Mouse (Mus musculus): ENCODE measurements at regions not wholly inside any gene's neighbourhood (a gene's known extent, or its start where the extent isn't known, plus 50 kb on each side); places are given as distances from the start of the nearest gene placed in this dataset.

DNA sequence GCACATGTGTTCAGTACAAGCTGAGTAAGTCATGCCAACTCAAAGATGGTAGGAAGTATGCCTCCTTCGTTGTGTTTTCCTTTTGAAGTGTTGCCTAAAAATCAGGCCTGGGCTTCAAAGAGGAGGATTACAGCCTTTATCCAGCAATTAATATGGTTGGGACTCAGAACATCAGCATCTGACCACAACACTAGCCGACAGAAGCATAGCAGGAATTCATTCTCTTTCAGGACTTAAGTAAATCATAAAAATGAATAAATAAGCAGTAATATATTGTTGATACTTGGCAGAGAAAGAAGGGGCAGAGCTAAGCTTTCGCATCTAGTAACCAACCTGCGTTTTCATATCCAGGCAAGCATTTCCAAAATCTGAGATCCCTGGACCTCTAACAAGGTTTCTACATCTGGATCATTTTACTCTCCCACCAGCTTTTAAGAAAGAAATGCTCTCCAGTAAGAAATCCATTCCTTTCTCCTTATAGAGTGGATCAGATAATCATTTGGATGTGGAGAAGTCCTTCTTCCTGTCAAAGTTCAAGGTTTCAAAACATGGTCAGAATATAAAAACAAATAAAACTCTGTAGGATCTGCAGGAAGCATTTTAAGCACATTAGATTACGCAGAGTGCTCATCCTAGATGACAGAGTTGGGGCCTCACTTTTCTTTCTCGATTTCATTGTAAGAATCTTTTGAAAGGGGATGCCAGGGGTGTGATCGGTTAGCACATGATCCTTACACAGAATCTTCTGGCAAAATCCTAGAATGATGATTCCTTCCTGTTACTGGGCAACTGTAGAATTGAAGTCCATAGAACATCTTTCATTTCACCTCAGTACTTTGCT, 230.6 kb upstream of the Zic4 start:
- DNase-seq (ENCODE audit: extremely low spot score in 1 of 2, low spot score in 1 of 2), result no peak

DNA sequence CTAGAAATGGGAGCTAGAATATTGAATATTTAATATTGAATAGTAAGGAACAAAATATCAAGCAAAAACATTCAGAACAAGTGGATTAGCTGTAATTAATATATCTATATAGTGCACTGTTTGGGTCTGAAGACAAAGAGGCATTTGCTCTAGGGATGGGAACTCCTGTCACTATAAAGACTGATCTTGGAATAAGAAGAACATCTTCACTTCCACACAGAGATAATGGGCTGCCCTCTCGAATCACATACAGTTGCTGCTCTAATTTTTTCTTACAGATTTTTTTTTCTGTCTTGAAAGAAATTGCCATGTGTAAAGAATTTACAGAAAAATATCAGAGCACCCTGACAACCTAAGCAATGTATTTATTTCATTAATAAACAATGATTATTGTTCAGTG, 229.7 kb upstream of the Zic4 start:
- DNase-seq (ENCODE audit: extremely low spot score in 1 of 2, low spot score in 1 of 2), result no peak

DNA sequence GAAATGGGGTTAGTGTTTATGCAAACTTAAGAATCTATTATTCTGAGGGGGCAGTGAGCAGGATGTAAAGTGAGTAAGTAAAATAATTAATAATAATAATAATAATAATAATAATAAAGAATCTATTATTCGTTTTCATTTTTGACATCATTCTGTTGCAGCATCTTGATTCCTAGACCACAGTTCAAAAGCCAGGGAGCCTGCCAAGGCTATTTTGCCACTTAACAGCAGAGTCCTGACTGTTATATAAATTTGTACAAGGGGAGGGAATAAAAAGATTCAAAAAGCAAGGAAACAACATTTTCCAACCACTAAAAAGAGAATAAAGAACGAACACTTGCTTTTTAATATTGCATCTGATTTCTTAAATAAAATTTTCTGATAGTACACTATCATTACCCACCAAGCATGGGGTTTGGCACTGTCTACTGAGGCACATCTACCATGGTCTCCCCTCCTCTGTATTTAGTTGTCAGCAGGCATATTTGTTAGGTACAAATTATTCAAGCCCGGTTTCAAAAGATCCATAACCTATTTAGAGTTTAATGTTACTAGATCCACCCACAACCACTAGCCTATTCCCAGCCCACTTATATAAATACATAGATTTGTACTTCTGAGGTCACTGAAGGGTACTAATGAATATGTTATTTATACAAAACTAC, 228.8 kb upstream of the Zic4 start:
- no peak for DNase-seq (ENCODE audit: extremely low spot score in 1 of 2, low spot score in 1 of 2)

DNA sequence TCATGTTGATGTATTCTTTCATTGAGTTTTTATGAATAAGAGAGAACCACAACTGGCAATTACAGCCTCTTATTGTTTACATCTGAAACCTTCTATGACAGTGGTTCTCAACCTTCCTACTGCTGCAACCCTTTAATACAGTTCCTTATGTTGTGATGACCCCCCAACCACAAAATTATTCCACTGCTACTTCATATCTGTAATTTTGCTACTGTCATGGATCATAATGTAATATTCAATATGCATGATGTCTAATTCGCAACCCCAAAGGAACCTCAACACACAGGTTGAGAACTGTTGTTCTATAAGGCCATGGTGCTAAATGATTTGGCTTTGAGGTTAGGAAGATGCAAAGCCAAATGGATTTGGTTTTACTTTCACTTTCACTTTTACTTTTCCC, 227.9 kb upstream of the Zic4 start:
- DNase-seq (ENCODE audit: extremely low spot score in 1 of 2, low spot score in 1 of 2), result no peak

DNA sequence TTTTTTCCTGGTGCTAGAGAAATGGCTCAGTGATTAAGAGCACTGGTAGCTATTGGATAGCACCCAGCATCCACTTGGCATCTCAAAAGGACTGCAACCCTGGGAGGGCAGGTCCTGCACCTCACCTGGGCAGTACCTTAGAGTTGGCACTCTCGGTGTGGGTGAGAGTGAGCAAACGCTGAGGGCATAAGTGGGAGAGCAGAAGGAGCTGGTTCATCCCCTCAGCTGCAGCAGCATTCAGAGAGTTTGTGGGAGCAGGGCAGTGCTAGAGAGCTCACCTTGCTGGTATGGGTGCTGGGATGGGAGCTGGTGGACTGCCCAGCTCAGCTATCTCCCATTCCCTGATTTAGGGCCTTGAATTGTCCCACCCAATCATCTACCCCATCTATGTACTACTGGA, 227.1 kb upstream of the Zic4 start:
- DNase-seq (ENCODE audit: extremely low spot score in 1 of 2, low spot score in 1 of 2), result no peak

DNA sequence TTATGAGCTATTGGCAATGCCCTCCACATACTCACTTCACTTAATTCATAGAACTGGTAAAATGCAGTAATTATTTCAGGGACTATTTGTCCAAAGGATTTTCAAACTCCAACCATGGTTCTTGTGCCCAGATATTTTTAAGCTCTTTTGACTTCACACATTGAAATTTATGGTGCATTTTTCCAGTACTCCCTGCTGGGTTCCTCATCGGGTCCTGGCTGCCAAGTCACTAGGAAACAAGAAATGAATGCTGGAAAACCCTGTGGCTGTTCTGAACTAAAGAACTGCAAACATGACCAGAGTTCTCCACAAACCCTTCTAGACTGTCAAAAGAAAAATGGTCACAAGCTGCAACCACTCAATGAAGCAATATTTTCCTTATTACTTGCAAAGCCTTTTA, 221.6 kb upstream of the Zic4 start:
- DNase-seq (ENCODE audit: extremely low spot score in 1 of 2, low spot score in 1 of 2), result no peak

DNA sequence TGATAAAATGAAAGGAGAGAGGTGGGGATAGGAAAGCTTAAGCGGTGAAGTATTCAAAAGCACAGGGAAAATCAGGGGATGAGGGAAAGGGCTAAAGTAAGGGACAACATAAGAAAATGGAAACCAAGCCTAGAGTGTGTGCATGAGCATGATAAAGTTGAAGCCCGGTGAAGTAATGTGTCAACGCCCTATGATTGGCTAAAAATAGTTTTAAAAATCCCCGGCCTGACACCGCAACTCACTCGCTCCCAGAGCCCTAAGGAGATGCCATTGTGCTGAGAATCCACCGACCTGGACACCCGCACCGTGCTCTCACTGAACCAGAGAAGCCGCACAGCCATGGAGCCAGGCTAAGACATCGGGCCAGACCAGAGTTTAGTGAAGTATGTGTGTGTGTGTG, 210.3 kb upstream of the Zic4 start:
- DNase-seq (ENCODE audit: extremely low spot score in 1 of 2, low spot score in 1 of 2), result no peak

DNA sequence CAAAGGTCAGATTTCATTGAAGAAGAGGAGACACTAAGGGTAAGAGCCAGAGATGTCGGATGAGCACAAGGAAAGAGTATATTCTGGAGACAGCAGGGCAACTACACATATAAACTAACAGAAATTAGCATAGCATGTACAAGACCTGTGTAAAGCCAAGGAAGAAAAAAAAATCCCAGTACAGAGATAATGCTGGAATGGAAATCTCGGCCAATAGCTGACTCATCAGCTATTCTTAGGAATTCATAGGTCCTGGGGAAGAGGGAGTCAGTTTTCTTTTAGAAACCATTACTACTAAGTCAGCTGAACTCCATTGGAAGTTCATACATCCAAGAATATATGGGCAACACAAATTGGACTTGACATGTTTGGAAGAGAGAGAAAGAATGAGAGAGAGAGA, 202.9 kb upstream of the Zic4 start:
- no peak for DNase-seq (ENCODE audit: extremely low spot score in 1 of 2, low spot score in 1 of 2)

DNA sequence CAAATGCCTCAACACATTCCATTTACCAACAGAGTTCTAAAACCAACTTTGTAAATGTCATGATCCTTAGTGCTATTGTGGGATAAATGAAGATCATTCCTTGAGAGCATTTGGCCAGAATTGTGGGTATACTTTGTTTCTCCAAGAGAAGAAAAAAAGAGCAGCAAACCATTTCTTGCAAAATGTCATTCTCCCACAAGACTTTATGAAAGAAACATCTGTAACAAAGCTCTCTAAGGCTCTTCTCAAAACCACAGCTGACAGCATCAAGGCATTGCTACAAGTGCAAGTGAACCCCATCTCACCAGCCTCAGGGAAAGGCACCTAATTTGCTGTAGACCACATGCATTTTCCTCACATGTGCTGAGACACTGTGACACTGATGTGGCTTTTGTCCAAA, 194.3 kb upstream of the Zic4 start:
- DNase-seq (ENCODE audit: extremely low spot score in 1 of 2, low spot score in 1 of 2), result no peak

DNA sequence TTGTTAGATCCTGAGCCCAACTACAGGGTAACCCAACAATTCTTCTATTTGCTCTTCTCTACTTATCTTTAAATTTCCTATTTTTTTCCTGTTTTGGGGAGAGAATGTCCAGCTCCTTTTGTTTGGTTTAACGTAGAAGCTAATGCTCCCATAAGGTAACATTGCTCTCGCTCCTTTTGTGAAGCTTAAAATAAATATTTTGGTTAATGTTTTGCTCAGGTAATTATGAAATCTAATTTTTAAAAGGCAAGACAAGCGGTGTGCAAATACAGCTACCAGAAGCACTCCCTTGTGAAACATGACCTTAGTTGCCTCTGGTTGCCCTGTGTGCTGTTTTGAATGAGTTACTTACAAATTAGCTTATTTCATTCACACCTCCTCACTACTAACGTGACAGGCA, 169.0 kb upstream of the Zic4 start:
- DNase-seq (ENCODE audit: extremely low spot score in 1 of 2, low spot score in 1 of 2), result no peak

DNA sequence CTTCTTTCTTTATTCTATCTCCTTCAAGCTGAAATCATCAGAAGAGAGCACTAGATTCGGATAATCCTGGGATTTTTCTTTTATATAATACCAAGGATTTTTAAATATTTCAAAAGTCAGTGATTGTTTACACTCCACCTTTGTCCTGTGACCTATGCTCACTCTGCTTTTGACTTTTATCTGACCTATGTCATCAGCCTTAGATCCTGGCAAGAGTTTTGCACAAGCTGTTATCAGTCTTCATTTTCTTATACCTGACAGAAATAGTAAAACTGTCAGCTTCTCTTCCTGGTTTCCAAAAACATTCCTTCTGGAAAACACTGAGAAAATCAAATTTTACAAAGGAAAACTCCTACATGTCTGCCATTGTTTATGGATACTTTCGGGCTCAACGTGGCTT, 168.3 kb upstream of the Zic4 start:
- no peak for DNase-seq (ENCODE audit: extremely low spot score in 1 of 2, low spot score in 1 of 2)

DNA sequence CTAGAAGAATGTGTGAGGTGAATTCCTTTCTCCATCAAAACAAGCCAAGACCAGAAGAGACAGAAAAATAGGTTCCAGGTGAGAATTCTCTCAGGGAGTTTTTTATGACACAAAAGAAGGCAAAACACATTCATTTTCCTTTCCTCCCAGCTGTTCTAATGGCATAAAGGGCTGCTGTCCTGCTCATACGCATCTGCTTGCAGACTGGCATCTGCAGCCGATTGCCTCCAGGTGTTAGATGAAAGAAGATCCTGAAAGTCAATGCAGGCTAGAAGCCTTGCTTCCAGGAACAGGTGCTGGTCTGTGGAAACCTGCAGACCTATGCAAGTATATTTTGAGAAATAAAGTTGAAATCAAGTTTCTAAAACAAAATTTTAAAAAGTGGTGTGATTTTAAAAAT, 154.9 kb upstream of the Zic4 start:
- no peak for DNase-seq (ENCODE audit: extremely low spot score in 1 of 2, low spot score in 1 of 2)

DNA sequence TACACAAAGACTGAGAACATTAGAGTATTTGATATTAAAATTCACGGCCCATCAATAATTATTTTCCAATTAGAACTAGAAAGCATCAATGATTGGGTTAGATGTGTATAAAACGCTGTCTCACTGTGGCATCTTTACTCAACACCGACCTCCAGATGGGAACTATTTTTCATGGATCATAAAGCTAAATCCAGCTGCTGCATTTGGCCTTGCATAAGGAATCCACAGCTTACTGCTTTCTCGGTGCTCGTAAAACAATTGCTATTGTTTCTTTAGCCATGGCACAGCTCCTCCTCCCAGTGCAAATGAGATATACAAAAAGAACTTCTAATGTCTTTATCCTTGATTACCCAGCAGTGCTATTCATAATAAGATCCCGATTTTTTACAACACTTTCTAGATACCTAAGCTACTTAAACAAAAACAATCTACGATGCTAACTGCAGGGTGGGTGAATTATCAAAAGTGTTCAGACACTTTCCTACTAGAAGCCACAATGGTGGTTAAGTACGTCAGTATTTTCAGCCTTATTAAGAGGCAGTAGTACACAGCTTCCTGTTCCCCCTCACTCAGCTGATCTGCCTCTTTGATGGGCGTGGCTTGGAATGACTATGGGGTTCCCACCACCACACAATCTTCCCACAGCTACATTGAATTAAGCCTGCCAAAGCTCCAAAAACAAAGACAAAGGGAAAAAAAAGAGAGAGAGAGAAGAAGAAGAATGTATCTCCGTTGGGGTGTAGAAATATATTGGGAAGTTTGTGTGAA, 134.4 kb upstream of the Zic4 start:
- DNase-seq (ENCODE audit: extremely low spot score in 1 of 2, low spot score in 1 of 2), result no peak

DNA sequence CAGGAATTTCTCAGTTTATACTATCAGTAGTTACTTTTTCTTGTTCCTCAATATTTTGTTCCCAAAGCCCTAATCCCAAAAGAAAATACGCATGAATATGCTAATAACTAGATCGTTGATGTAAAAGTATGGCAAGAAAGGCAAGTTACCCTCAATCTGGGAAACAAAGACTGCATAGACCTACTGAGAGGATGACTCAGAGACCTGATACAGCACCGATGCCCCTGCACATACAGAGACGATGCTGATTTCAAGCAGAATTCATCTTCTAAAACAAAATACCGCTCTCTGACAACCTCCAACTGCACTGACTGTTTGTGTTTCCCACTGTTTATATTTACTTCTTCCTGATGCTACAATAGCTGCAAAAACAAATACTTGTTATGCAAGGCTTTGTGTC, 133.7 kb upstream of the Zic4 start:
- no peak for DNase-seq (ENCODE audit: extremely low spot score in 1 of 2, low spot score in 1 of 2)

DNA sequence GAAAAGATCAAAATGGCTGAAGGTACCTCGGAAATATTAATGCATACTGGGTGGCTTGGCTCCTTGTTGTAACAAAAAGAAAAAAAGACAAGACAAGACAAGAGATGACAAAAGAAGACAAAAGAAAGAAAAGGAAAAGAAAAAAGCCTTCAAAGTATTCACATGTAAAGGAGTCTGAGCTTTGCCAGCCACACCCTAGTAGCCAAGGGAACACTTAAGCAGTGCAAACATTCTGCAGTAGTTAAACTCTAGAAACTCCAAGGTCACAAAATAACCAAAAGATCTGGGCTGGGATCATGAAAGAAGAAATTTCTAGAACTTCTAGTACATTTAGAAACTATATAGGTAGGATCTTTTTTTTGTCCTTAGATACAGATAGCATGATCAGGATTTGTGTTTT, 108.3 kb upstream of the Zic4 start:
- no peak for DNase-seq (ENCODE audit: extremely low spot score in 1 of 2, low spot score in 1 of 2)

DNA sequence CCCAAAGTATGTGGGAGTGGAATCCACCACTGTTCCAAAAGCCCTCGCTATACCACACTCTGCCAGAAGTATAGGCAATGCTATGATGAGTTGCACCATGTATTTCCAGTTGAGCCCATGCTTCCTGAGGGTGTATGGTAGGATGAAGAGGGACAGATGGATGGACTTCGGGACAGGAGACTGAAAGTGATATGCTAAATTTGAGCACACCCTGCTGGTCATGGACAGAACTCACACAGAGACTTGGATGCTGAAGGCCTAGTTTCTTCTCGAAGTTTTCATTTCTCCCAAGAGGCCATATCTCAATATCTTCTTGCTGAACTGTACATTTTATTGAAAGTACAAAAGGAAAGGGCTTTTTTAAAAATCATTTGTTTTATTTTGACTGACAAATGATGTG, 70.9 kb upstream of the Zic4 start:
- no peak for DNase-seq (ENCODE audit: extremely low spot score in 1 of 2, low spot score in 1 of 2)
